Mouse (Mus musculus): Measurements from ENCODE around the gene Ctf1.

DNA sequence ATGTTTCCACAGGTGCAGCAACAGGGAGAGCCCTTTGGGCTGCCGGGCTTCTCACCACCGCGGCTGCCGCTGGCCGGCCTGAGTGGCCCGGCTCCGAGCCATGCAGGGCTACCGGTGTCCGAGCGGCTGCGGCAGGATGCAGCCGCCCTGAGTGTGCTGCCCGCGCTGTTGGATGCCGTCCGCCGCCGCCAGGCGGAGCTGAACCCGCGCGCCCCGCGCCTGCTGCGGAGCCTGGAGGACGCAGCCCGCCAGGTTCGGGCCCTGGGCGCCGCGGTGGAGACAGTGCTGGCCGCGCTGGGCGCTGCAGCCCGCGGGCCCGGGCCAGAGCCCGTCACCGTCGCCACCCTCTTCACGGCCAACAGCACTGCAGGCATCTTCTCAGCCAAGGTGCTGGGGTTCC lies 4.5 kb downstream of the Ctf1 start:
- TF ChIP-seq CTCF (IDR thresholded peaks at IDR 0.05; ENCODE audit: control insufficient read depth, insufficient read depth, low read length) = peak; percentile 49; the same call in 1 of the 2 replicates
- TF ChIP-seq POLR2A (IDR thresholded peaks at IDR 0.05; ENCODE audit: borderline replicate concordance, control insufficient read depth, low read depth, low read length) = no peak

Measured in bone marrow, adult 2 months (tissue).